Mouse (Mus musculus): ENCODE measurements at regions not wholly inside any gene's neighbourhood (a gene's known extent, or its start where the extent isn't known, plus 50 kb on each side); places are given as distances from the start of the nearest gene placed in this dataset.

DNA sequence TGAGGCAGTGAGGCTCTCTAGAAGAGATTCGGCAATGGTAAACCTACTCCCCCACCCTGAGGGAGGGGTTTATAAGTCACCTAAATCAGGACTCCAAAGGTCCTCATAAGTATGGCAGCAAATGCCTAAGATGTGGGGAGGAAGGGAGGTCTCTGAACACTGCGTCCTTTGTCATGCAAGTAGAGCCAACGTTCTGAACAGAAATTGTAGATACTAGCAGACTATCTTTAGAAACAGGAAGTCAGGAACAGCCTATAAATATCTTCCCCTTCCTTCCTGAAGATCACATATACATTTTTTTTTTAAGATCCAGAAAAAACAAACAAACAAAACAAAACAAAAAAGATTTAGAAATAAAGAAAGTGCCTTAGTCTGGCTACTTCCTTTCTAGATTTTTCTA lies 169.7 kb upstream of the Dyrk2 start:
- Histone ChIP-seq H3K27ac (ENCODE audit: low read length) (no peak overlapping the region), H3K4me3 (ENCODE audit: low read length) (no peak overlapping the region), H3K4me1 (ENCODE audit: control insufficient read depth, insufficient read depth, low read length) (peaks cover 9% of the 10 kb centered on the region), H3K9me3 (replicated peaks; ENCODE audit: control insufficient read depth, low read length) (no peaks in the 10 kb centered on the region), H3K9ac (ENCODE audit: low read length) (no peak overlapping the region), H3K36me3 (ENCODE audit: control insufficient read depth, insufficient read depth) (no peaks in the 10 kb centered on the region), H3K27me3 (ENCODE audit: control insufficient read depth, insufficient read depth, low read length) (no peaks in the 10 kb centered on the region), H3K4me2 (ENCODE audit: low read depth, low read length) (no peak overlapping the region)
- no peak for ATAC-seq (replicated peaks; ENCODE audit: extremely low read depth, insufficient read depth, low FRiP score)
- 16% methylated on average over 3 of the region's 3 CpGs for WGBS

GRCm38 (mm10) chr10:119038991-119039390 lies 169.0 kb upstream of the Dyrk2 start:
- 74% methylated on average over 6 of the region's 6 CpGs for WGBS
- H3K4me2 ChIP-seq (ENCODE audit: low read depth, low read length) = no peak overlapping the region
- ATAC-seq (replicated peaks; ENCODE audit: extremely low read depth, insufficient read depth, low FRiP score) = no peak

DNA sequence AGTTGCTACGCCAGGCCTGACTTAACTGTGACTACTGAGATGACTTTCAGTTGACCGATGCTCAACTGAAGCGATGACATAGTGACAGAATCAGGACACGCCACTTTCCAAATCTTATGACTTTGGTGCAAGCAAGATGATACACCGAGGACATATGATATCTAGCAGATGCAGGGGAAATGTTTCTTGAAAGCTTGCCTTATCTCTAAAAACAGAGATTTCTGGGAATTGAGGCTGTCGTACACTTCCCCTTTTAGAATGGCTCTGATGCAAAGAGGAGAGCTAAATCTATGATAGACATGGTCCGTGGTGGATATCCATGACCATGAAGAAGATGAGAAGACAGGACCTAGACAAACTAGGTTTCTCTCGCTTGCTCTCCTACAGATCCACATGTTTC lies 167.8 kb upstream of the Dyrk2 start:
- Histone ChIP-seq H3K4me3 (ENCODE audit: low read length) (no peak overlapping the region), H3K9ac (ENCODE audit: low read length) (no peak overlapping the region), H3K27ac (ENCODE audit: low read length) (no peak overlapping the region), H3K4me2 (ENCODE audit: low read depth, low read length) (no peak overlapping the region), H3K4me1 (ENCODE audit: control insufficient read depth, insufficient read depth, low read length) (peaks cover 9% of the 10 kb centered on the region), H3K9me3 (replicated peaks; ENCODE audit: control insufficient read depth, low read length) (no peaks in the 10 kb centered on the region), H3K27me3 (ENCODE audit: control insufficient read depth, insufficient read depth, low read length) (no peaks in the 10 kb centered on the region), H3K36me3 (ENCODE audit: control insufficient read depth, insufficient read depth) (no peaks in the 10 kb centered on the region)
- WGBS = 80% methylated on average over 8 of the region's 8 CpGs
- no peak for ATAC-seq (replicated peaks; ENCODE audit: extremely low read depth, insufficient read depth, low FRiP score)

More at GRCm38 (mm10) chr10:119038991-119039390, 169.0 kb upstream of the Dyrk2 start:
- Histone ChIP-seq H3K9me3 (replicated peaks; ENCODE audit: control insufficient read depth, low read length) (no peaks in the 10 kb centered on the region), H3K36me3 (ENCODE audit: control insufficient read depth, insufficient read depth) (no peaks in the 10 kb centered on the region), H3K27ac (ENCODE audit: low read length) (no peak overlapping the region), H3K4me1 (ENCODE audit: control insufficient read depth, insufficient read depth, low read length) (peaks cover 9% of the 10 kb centered on the region), H3K27me3 (ENCODE audit: control insufficient read depth, insufficient read depth, low read length) (no peaks in the 10 kb centered on the region), H3K9ac (ENCODE audit: low read length) (no peak overlapping the region), H3K4me3 (ENCODE audit: low read length) (no peak overlapping the region)

DNA sequence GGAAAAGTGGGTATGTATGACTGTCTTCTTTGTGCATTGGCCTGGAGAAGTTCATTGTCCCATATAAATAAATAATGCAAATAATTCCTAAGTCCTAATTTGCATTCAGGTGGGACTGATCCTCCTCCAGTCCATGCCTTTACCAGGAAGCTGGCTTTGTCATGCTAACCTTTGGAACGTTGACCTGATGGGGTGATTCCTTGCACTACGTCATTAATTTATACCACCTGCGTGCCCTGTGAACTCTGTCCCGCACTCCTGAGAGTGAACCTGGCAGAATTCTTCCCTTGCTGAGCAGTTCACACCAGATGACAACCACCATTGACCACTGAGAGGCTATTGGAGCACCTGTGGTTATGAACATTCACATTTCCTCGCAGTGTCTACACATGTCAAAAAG lies 165.9 kb upstream of the Dyrk2 start:
- WGBS = 87% methylated on average over 5 of the region's 5 CpGs
- Histone ChIP-seq H3K4me1 (ENCODE audit: control insufficient read depth, insufficient read depth, low read length) (peaks cover 9% of the 10 kb centered on the region), H3K27ac (ENCODE audit: low read length) (no peak overlapping the region), H3K9me3 (replicated peaks; ENCODE audit: control insufficient read depth, low read length) (no peaks in the 10 kb centered on the region), H3K27me3 (ENCODE audit: control insufficient read depth, insufficient read depth, low read length) (no peaks in the 10 kb centered on the region), H3K9ac (ENCODE audit: low read length) (no peak overlapping the region), H3K4me3 (ENCODE audit: low read length) (no peak overlapping the region), H3K36me3 (ENCODE audit: control insufficient read depth, insufficient read depth) (no peaks in the 10 kb centered on the region), H3K4me2 (ENCODE audit: low read depth, low read length) (no peak overlapping the region)
- no peak for ATAC-seq (replicated peaks; ENCODE audit: extremely low read depth, insufficient read depth, low FRiP score)

- H3K27ac ChIP-seq (ENCODE audit: low read length) = no peak overlapping the region
- no peak for ATAC-seq (replicated peaks; ENCODE audit: extremely low read depth, insufficient read depth, low FRiP score)
- no peaks in the 10 kb centered on the region for H3K27me3 ChIP-seq (ENCODE audit: control insufficient read depth, insufficient read depth, low read length)
- H3K9ac ChIP-seq (ENCODE audit: low read length) = no peak overlapping the region
- H3K36me3 ChIP-seq (ENCODE audit: control insufficient read depth, insufficient read depth) = no peaks in the 10 kb centered on the region
- 63% methylated on average over 4 of the region's 4 CpGs for WGBS
- H3K4me3 ChIP-seq (ENCODE audit: low read length) = no peak overlapping the region
- no peaks in the 10 kb centered on the region for H3K9me3 ChIP-seq (replicated peaks; ENCODE audit: control insufficient read depth, low read length)
- no peaks in the 10 kb centered on the region; the same call in 1 of the 2 replicates for H3K4me1 ChIP-seq (ENCODE audit: control insufficient read depth, insufficient read depth, low read length)
- no peak overlapping the region for H3K4me2 ChIP-seq (ENCODE audit: low read depth, low read length)
Measured at GRCm38 (mm10) chr10:119034396-119034795, 164.4 kb upstream of the Dyrk2 start.

DNA sequence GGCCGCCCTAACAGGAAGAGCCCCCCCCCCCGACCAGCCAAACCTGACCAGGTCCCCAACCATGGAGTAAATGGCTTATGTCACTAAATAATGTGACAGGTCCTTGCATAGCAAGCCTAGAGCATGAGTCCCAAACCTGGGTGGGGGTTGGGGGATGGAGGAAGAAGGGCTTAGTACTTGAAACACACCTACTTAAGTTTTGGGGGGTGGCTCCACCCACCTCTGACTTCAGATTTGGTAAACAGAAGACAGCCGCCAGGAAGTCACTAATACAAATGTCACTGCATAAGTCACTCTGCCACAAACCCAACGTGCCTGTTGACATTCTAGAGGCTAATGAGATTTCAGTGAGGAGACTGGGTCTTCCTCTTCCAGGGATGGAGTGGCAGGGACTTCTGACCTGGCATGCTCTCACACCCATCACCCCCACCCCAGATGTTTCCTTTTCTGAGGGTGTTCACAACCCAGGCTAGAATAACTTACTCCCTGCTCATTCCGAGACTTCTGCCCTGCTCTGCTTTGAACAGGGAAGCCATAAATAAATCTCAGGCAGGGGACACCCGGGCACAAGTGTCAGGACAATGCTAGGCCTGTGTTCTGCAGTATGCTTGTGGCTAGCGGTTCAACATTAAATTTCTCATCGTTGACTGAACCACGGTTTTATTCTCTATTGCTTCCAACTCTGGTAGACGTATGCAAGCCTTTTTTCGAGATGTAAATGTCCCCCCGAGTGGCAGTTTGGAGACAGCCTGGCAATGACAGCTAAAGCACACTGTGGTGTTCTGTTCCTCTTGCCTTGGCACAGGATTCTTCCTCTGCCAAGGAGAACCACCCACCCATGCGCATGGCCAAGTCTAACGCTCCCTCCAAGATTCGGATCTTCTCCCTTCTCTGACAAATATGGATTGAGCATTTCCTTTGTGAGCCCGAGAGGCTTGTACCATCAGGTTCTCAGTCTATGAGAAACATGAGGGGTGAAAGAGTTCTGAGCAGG lies 161.6 kb upstream of the Dyrk2 start:
- H3K9me3 ChIP-seq (replicated peaks; ENCODE audit: control insufficient read depth, low read length) = no peaks in the 10 kb centered on the region
- no peaks in the 10 kb centered on the region for H3K36me3 ChIP-seq (ENCODE audit: control insufficient read depth, insufficient read depth)
- H3K4me2 ChIP-seq (ENCODE audit: low read depth, low read length) = no peak overlapping the region
- WGBS = 71% methylated on average over 16 of the region's 16 CpGs
- no peaks in the 10 kb centered on the region for H3K27me3 ChIP-seq (ENCODE audit: control insufficient read depth, insufficient read depth, low read length)
- peaks cover 11% of the 10 kb centered on the region for H3K4me1 ChIP-seq (ENCODE audit: control insufficient read depth, insufficient read depth, low read length)
- H3K4me3 ChIP-seq (ENCODE audit: low read length) = no peak overlapping the region
- H3K27ac ChIP-seq (ENCODE audit: low read length) = no peak overlapping the region
- no peak overlapping the region for H3K9ac ChIP-seq (ENCODE audit: low read length)
- no peak for ATAC-seq (replicated peaks; ENCODE audit: extremely low read depth, insufficient read depth, low FRiP score)

GRCm38 (mm10) chr10:119028480-119029137 lies 158.6 kb upstream of the Dyrk2 start:
- Histone ChIP-seq H3K9ac (ENCODE audit: low read length) (no peak overlapping the region), H3K4me2 (ENCODE audit: low read depth, low read length) (no peak overlapping the region), H3K27ac (ENCODE audit: low read length) (no peak overlapping the region), H3K4me3 (ENCODE audit: low read length) (no peak overlapping the region), H3K36me3 (ENCODE audit: control insufficient read depth, insufficient read depth) (no peaks in the 10 kb centered on the region), H3K27me3 (ENCODE audit: control insufficient read depth, insufficient read depth, low read length) (no peaks in the 10 kb centered on the region), H3K9me3 (replicated peaks; ENCODE audit: control insufficient read depth, low read length) (no peaks in the 10 kb centered on the region), H3K4me1 (ENCODE audit: control insufficient read depth, insufficient read depth, low read length) (peaks cover 11% of the 10 kb centered on the region)
- 44% methylated on average over 3 of the region's 3 CpGs for WGBS
- ATAC-seq (replicated peaks; ENCODE audit: extremely low read depth, insufficient read depth, low FRiP score) = no peak

GRCm38 (mm10) chr10:119027241-119027901 lies 157.4 kb upstream of the Dyrk2 start:
- H3K4me3 ChIP-seq (ENCODE audit: low read length) = no peak overlapping the region
- ATAC-seq (replicated peaks; ENCODE audit: extremely low read depth, insufficient read depth, low FRiP score) = no peak; the same call in 1 of the 2 replicates
- H3K4me2 ChIP-seq (ENCODE audit: low read depth, low read length) = peak overlapping the region; percentile 4; the same call in 1 of the 2 replicates
- H3K9me3 ChIP-seq (replicated peaks; ENCODE audit: control insufficient read depth, low read length) = no peaks in the 10 kb centered on the region
- WGBS = 8% methylated on average over 6 of the region's 6 CpGs
- no peaks in the 10 kb centered on the region for H3K36me3 ChIP-seq (ENCODE audit: control insufficient read depth, insufficient read depth)
- H3K27ac ChIP-seq (ENCODE audit: low read length) = no peak overlapping the region
- H3K27me3 ChIP-seq (ENCODE audit: control insufficient read depth, insufficient read depth, low read length) = no peaks in the 10 kb centered on the region
- H3K4me1 ChIP-seq (ENCODE audit: control insufficient read depth, insufficient read depth, low read length) = peaks cover 11% of the 10 kb centered on the region
- H3K9ac ChIP-seq (ENCODE audit: low read length) = no peak overlapping the region

All from heart, embryonic 16.5 days (tissue).